Mouse (Mus musculus): ENCODE measurements around the gene Pkn2.
A peak's percentile ranks its signal among the peaks of the same experiment; 100 is the strongest.

The Pkn2 gene

DNA sequence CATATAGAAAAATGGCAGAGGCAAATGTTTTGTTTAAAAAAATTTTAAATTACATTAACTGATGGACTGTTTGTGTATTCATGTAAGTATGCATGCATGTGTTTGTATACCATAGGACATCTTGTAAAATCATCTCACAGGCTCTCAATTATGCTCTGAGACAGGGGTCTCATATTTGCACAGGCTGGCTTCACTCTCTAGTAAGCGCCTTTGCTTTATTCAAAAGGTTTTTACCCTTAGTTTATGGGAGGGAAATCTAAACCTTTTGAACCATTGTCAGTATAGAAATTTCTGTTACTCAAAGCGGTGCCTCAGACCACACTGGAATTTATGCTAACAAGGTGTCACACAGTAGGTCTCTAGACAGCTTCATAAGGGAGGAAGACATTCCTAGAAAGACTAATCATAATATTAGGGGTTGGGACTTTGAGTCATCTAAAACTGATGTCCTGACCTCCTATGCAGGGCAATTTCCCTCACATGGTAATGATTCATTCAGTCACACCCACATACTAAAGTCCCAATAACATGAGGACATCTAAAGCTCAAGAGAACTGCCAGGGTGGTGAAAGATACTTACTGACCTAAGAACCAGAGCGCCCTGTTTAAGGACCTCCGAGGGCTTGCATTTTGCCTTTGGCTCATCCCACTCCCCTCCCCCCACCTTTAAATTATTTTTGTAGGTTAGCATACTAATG is 55.2 kb downstream of the Pkn2 start:
- no peak for DNase-seq

DNA sequence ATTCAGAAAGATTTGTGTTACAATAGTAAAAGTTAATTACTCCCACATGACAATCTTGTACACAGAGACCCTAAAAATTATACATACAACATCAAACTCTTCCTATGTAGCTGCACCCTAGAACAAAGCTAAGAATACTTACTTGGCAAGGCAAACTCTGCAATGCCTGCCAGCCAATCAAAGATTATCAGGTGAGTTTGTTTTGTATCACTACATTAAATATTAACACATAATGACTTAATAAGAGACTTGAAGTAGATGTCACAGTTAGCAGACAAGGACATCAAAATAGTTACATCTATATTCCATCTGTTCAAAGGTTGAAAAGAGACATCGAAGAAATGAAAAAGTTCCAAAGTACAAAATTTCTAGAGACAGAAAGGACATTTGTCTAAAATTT is 58.2 kb downstream of the Pkn2 start:
- DNase-seq = no peak

DNA sequence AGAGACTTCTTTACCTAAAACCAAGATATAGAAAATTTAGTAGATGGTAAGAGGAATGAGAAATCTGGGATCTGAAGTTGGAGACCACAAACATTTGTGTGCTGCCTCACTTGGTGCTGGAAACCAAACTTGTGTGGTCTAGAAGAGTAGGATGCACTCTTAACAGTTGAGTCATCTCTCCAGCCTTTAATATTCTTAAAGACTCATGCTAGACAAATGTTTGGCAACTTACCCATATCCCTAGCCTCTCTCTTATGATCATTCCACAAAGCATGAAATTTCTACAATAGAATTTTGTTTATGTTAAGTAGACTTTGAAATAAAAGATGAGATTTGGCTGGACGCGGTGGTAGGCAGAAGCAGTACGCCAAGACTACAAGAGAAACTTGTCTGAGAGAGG is 64.3 kb downstream of the Pkn2 start:
- no peak for DNase-seq

- no peak for DNase-seq
These were observed 70.2 kb downstream of the Pkn2 start for GRCm38 (mm10) chr3:142811582-142811981.

- peak; percentile 91 for DNase-seq
These were observed 86.2 kb downstream of the Pkn2 start for GRCm38 (mm10) chr3:142795587-142795986.

DNA sequence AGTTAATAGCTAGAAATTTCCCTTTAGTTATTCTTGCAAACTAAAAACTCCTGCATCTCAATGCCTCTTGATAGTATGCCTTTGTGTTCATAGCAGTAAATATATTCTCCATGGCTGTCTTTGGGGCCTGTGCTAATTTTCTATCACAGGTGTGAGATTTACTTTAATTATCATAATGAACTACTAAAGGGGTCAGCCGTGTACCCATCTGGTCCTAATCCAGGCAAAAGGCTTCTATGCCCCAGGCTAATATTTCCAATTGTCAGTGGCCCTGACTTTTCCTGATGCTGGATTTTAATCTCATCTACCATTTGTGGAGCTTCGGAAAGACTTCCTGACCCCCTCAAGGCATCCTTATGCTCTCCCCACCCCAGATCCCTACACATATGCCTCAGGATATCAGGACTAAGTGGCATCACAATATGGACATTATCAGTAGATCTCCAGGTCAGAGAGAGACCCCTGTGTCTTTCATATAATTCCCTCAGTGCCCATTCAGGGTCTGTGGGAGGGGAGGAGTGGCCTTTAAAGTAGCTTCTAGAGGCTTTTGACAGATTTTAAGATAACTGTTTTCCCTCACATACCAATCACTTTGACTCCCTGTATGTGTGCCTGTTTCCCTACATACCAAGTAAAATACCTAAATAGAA is 95.3 kb downstream of the Pkn2 start:
- peak; percentile 55 for DNase-seq

GRCm38 (mm10) chr3:142777227-142777626 is 104.6 kb downstream of the Pkn2 start:
- peak; percentile 42 for DNase-seq

GRCm38 (mm10) chr3:142773538-142774191 is 108.1 kb downstream of the Pkn2 start:
- peak; percentile 64 for DNase-seq

GRCm38 (mm10) chr3:142770518-142770917 is 111.3 kb downstream of the Pkn2 start:
- peak; percentile 25 for DNase-seq

- no peak for DNase-seq
These were observed 113.3 kb downstream of the Pkn2 start for GRCm38 (mm10) chr3:142768498-142768897.

DNA sequence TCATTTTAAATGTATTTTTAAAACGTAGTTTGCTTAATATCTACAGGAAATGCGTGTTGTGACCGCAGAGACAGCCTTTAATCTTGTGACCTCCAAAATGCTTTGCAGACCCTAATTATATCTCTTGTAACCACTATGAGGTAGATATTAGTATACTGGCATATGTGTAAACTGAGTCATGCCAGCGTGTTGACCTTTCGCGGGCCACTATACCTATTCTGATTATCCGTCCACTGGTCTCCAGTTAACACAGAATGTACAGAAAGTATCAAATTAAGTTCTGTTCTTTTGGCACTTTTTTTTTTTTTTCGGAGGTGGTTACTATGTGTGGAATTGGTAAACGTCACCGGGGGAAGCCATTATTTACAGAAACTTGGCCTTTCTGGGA is 116.0 kb downstream of the Pkn2 start:
- DNase-seq = peak; percentile 59

- DNase-seq = peak; percentile 99
These were observed 116.6 kb downstream of the Pkn2 start, which contains the start of gene Gtf2b for GRCm38 (mm10) chr3:142764995-142765777. Gtf2b (plus strand) TSS chr3:142765045.

- no peak for DNase-seq
These were observed 121.4 kb downstream of the Pkn2 start for GRCm38 (mm10) chr3:142760356-142760755.

DNA sequence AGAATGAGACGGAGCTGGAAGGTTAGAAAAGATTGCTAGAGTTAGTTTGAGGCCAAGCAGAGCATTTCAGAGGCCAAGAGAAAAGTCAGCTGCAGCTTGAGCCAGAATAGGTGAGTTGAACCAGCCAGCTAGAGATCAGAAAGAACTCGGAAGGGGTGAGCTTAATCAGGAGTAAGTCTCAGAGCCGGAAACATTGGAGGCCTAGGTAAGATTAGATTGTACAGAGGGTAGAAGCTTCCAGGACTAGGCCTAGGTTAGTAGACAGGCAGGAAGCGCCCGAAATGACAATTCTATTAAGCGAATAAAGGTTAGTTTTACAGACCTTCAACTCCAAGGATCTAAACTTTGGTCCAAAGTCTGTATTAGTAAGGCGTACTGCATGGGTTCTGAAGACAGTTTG is 123.2 kb downstream of the Pkn2 start:
- no peak for DNase-seq

DNA sequence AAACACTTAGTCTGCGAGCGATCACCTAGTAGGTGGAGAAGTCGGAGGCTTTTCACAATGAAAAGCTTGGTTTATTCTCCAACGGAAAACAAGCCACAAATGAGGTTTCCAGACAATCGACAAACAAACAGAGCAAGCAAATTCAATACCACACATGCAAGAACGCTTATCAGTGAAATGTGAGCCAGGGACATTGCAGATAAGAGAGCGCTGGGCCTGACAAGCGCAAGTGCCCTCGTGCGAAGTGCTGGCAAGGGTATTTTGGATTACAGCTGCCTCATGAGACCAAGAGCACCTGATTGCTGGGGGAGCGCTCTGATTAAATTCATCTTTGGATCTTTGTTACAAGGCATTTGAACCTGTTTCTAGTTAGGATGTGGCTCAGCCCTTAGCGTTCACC is 124.0 kb downstream of the Pkn2 start:
- DNase-seq = peak; percentile 94

DNA sequence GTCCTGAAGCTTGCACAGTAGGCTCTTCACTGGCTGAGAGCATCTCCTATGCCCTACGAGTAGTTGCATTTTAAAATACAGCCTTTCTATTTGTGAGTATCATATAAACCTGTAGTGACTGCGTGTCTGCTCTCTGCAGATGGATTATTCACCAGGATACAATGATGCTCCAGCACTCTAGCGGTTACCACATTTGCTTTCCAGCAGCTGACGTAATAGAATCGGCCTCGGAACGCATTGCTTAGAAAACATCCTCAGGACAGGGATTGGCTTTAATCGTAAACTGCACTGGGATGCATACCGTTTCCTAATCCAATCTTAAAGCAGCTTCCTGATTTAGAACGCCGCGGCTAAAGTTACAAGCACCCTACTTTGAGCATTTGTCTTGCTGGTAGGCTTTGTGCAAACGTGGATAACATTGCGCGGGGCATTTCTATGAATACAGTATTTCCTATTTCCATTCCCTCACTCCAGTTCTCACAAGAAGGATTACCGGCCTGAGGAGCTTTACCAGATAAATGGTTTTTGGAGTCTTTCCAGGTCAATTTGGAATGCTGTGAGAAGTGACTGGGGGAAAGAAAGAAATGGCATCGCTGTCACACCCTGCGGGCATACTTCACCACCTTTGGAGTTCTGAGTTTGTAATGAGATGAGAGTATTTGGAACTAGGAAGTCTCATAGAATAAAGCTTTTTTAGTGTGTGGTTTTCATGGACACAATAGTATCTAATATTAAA is 126.5 kb downstream of the Pkn2 start:
- peak; percentile 35 for DNase-seq

DNA sequence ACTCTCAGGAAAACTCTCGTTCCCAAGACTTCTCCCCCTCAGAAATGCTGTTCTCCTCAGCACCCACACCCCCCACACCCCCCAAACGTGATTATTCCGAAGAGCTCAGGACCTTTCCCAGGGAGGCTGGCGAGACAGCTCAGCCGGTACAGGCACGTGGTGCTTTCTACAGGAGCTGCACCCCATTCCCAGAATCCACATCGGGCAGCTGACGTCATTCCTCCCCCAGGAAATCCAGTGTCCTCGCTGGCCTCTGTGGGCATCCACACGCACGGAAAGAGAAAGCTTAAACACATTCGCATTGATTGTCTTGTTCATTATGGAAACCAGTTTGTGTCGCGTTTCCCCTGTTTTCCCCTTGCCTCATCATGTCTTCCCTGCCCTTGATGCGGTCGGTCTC is 132.7 kb downstream of the Pkn2 start:
- DNase-seq = peak; percentile 71

GRCm38 (mm10) chr3:142747673-142748072 is 134.1 kb downstream of the Pkn2 start:
- peak; percentile 53 for DNase-seq

DNA sequence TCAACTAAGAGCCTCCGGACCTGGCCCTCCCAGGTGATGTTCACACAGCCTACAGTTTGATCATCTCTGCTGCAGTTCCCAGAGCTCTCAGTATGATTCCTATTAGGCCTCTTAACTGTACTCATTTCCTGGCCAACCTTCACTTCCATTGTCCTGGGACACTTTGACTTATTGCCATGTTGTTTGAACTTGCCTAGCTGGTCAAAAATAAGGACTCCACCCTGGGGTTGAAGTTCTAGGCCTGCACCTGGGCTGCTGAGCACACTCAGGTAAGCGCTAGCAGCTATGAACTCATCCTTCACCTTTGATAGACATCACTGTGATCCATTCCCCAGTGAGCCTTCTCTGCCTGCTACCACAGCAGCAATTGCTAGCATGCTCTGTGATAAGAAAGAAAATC is 136.7 kb downstream of the Pkn2 start:
- DNase-seq = peak; percentile 64

DNA sequence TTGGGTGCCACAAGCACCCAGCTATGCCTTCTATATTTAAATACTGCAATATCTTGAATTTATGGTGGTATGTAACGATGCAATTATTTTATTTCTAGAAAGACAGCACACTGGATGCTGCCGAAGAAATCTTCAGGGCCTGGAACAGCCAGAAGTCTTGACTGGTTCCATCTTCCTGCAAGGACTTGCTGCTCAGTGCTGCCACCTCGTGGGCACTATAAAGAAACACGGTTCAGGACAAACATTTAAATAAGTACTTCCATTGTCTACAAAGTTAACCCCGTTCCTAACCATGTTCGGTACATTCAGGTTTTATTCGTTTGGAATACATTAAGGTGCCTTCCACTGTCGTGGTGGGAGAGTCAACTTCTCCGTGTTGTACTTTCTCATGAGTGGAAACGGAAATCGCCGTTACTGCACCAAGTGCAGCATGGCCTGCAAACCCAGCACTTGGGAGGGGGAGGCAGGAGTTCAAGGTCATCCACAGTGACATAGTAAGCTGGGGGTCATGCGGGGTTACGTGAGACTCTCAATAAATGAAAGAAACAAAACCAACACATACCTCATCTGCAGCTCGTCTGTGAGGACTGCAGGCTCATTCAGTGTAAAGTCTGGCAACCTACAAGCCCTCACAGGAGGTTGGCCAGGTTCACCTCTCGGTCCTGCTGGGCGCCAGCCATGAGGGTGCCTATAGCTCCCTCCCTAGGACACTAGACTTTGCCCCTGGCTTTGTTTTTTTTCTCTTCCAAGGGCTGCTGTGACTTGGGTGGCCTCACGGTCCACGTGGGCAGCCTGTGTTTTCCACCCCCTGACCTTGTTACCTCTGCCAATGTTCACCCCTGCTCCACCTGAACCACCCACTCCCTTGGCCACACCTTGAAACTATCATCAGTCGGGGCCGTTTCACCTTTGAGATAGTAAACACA is 137.6 kb downstream of the Pkn2 start:
- peak; percentile 78 for DNase-seq

All from heart, adult 11 months (tissue).